Mouse (Mus musculus): ENCODE measurements around the gene Omg.

Gene Omg

GRCm38 (mm10) chr11:79503845-79504244 is at the start of gene Omg:
Omg (minus strand) TSS chr11:79504084.
- no peak for DNase-seq (ENCODE audit: low spot score in 2 of 2)

- DNase-seq (ENCODE audit: low spot score in 2 of 2), result no peak
Observed at GRCm38 (mm10) chr11:79552622-79553021, 48.7 kb upstream of the Omg start.

GRCm38 (mm10) chr11:79536293-79536692 is 32.4 kb upstream of the Omg start:
- no peak for DNase-seq (ENCODE audit: low spot score in 2 of 2)

- no peak for DNase-seq (ENCODE audit: low spot score in 2 of 2)
Observed at GRCm38 (mm10) chr11:79535554-79535953, 31.7 kb upstream of the Omg start.

- DNase-seq (ENCODE audit: low spot score in 2 of 2), result no peak
Observed at GRCm38 (mm10) chr11:79533950-79534690, 30.2 kb upstream of the Omg start.

GRCm38 (mm10) chr11:79533311-79533710 is 29.4 kb upstream of the Omg start:
- no peak for DNase-seq (ENCODE audit: low spot score in 2 of 2)

- DNase-seq (ENCODE audit: low spot score in 2 of 2), result no peak
Observed at GRCm38 (mm10) chr11:79531485-79531884, 27.6 kb upstream of the Omg start.

GRCm38 (mm10) chr11:79530774-79531173 is 26.9 kb upstream of the Omg start:
- DNase-seq (ENCODE audit: low spot score in 2 of 2), result no peak

GRCm38 (mm10) chr11:79530333-79530761 is 26.5 kb upstream of the Omg start, which contains the start of the genes Evi2 and Evi2a:
Evi2 (minus strand) TSS chr11:79530589.
Evi2a (minus strand) TSS chr11:79530609.
- DNase-seq (ENCODE audit: low spot score in 2 of 2), result peak in 1 of 2 experiments; percentile 38

- DNase-seq (ENCODE audit: low spot score in 2 of 2), result no peak
Observed at GRCm38 (mm10) chr11:79529736-79530135, 25.9 kb upstream of the Omg start.

- no peak for DNase-seq (ENCODE audit: low spot score in 2 of 2)
Observed at GRCm38 (mm10) chr11:79529226-79529625, 25.3 kb upstream of the Omg start.

- DNase-seq (ENCODE audit: low spot score in 2 of 2), result no peak
Observed at GRCm38 (mm10) chr11:79528601-79529000, 24.7 kb upstream of the Omg start.

- DNase-seq (ENCODE audit: low spot score in 2 of 2), result peak in 1 of 2 experiments; percentile 54
Observed at GRCm38 (mm10) chr11:79527739-79528384, 24.0 kb upstream of the Omg start.

- DNase-seq (ENCODE audit: low spot score in 2 of 2), result peak in 1 of 2 experiments; percentile 35
Observed at GRCm38 (mm10) chr11:79527015-79527738, 23.3 kb upstream of the Omg start.

GRCm38 (mm10) chr11:79526549-79526948 is 22.7 kb upstream of the Omg start:
- no peak for DNase-seq (ENCODE audit: low spot score in 2 of 2)

- no peak for DNase-seq (ENCODE audit: low spot score in 2 of 2)
Observed at GRCm38 (mm10) chr11:79524310-79524575, 20.4 kb upstream of the Omg start.

- peak; percentile 44 to 53 for DNase-seq (ENCODE audit: low spot score in 2 of 2)
Observed at GRCm38 (mm10) chr11:79523560-79524309, 19.9 kb upstream of the Omg start, which contains the start of gene Evi2b. Evi2b (minus strand) TSS chr11:79523762.

- DNase-seq (ENCODE audit: low spot score in 2 of 2), result no peak
Observed at GRCm38 (mm10) chr11:79522944-79523343, 19.1 kb upstream of the Omg start.

- no peak for DNase-seq (ENCODE audit: low spot score in 2 of 2)
Observed at GRCm38 (mm10) chr11:79521930-79522329, 18.0 kb upstream of the Omg start.

GRCm38 (mm10) chr11:79520772-79521171 is 16.9 kb upstream of the Omg start:
- no peak for DNase-seq (ENCODE audit: low spot score in 2 of 2)

GRCm38 (mm10) chr11:79519878-79520291 is 16.0 kb upstream of the Omg start:
- no peak for DNase-seq (ENCODE audit: low spot score in 2 of 2)

GRCm38 (mm10) chr11:79519299-79519698 is 15.4 kb upstream of the Omg start:
- no peak for DNase-seq (ENCODE audit: low spot score in 2 of 2)
